Mouse (Mus musculus) MEL (cell line): ENCODE results near the gene Tbxas1. TPM values are rescaled to one million over a fixed set of nuclear protein-coding genes. Genes with fewer than 3 reads are reported as not detected.
A peak's percentile ranks its signal among the peaks of the same experiment; 100 is the strongest.

Experiments
- DNase-seq: peaks from one replicate; pipeline ENCODE4 v3.0.0; 2011; ENCODE audit warnings: low read depth, low spot score
- H3K27ac ChIP-seq: 2 replicates; pipeline ENCODE4 v1.5.1; 2012; ENCODE audit warnings: low read depth, mild to moderate bottlenecking, control low read depth, low read length, moderate library complexity; ENCODE audit not compliant: control insufficient read depth
- H3K27me3 ChIP-seq, 2 experiments: fragments of 150-350 bp in 1 of 2; sonication (generic) in 1 of 2; 2 replicates each; pipeline ENCODE4 v1.6.1; 2012; ENCODE audit warnings: low read length in 2 of 2, mild to moderate bottlenecking in 2 of 2, improper control_type of control experiment in 1 of 2, moderate library complexity in 1 of 2; ENCODE audit not compliant: insufficient read depth in 2 of 2, control insufficient read depth in 1 of 2
- H3K36me3 ChIP-seq, 2 experiments: 2 replicates each; pipeline ENCODE4 v1.6.1; 2012 to 2014; ENCODE audit warnings: low read length in 2 of 2, improper control_type of control experiment in 1 of 2, inconsistent platforms in 1 of 2, mild to moderate bottlenecking in 1 of 2; ENCODE audit not compliant: insufficient read depth in 2 of 2, control insufficient read depth in 1 of 2
- H3K4me1 ChIP-seq, 2 experiments: fragments of 150-350 bp in 1 of 2; sonication (generic) in 1 of 2; 2 replicates each; pipeline ENCODE4 v1.6.1; 2012; ENCODE audit warnings: low read length in 2 of 2, improper control_type of control experiment in 1 of 2, mild to moderate bottlenecking in 1 of 2; ENCODE audit not compliant: insufficient read depth in 2 of 2, control insufficient read depth in 1 of 2
- H3K4me3 ChIP-seq, 2 experiments: fragments of 150-350 bp in 1 of 2; sonication (generic) in 1 of 2; 2 replicates each; pipeline ENCODE4 v1.5.1; 2012; ENCODE audit warnings: low read depth in 2 of 2, low read length in 2 of 2, mild to moderate bottlenecking in 2 of 2, moderate library complexity in 2 of 2, control low read depth in 1 of 2, improper control_type of control experiment in 1 of 2; ENCODE audit not compliant: control insufficient read depth in 1 of 2, insufficient read depth in 1 of 2
- H3K79me2 ChIP-seq: 2 replicates; pipeline ENCODE4 v1.6.1; 2012; ENCODE audit warnings: mild to moderate bottlenecking, low read length, moderate library complexity; ENCODE audit not compliant: control insufficient read depth, poor library complexity, insufficient read depth
- H3K9ac ChIP-seq: 2 replicates; pipeline ENCODE4 v1.6.1; 2012; ENCODE audit warnings: low read depth, mild to moderate bottlenecking, control low read depth, low read length, moderate library complexity; ENCODE audit not compliant: control insufficient read depth, poor library complexity, severe bottlenecking
- H3K9me3 ChIP-seq: fragments of 150-350 bp; sonication (generic); replicated peaks from 2 replicates; pipeline ENCODE4 v1.6.1; 2012; ENCODE audit warnings: mild to moderate bottlenecking, low read length, improper control_type of control experiment, moderate library complexity; ENCODE audit not compliant: insufficient read depth
- BHLHE40 ChIP-seq: IDR thresholded peaks from 2 replicates; pipeline ENCODE4 v1.6.1; 2012; ENCODE audit warnings: low read depth, mild to moderate bottlenecking, inconsistent platforms, low read length, improper control_type of control experiment, borderline replicate concordance
- CHD1 ChIP-seq: IDR thresholded peaks from 2 replicates; pipeline ENCODE4 v1.6.1; 2012; ENCODE audit warnings: low read depth, mild to moderate bottlenecking, inconsistent platforms, low read length, improper control_type of control experiment
- CHD2 ChIP-seq: IDR thresholded peaks from 2 replicates; pipeline ENCODE4 v1.6.1; 2011; ENCODE audit warnings: low read length, improper control_type of control experiment
- E2F4 ChIP-seq: IDR thresholded peaks from 2 replicates; pipeline ENCODE4 v1.6.1; 2011; ENCODE audit warnings: low read depth, low read length, improper control_type of control experiment, borderline replicate concordance
- ELF1 ChIP-seq: IDR thresholded peaks from 2 replicates; pipeline ENCODE4 v1.6.1; 2014; ENCODE audit warnings: low read depth, mild to moderate bottlenecking, inconsistent platforms, low read length, improper control_type of control experiment, moderate library complexity
- EP300 ChIP-seq, 2 experiments: IDR thresholded peaks; 2 replicates each; pipeline ENCODE4 v1.6.1; 2011; ENCODE audit warnings: improper control_type of control experiment in 2 of 2, low read length in 2 of 2, low read depth in 1 of 2, mild to moderate bottlenecking in 1 of 2
- ETS1 ChIP-seq: IDR thresholded peaks from 2 replicates; pipeline ENCODE4 v1.6.1; 2012; ENCODE audit warnings: low read depth, mild to moderate bottlenecking, inconsistent platforms, low read length, improper control_type of control experiment, moderate library complexity
- GABPA ChIP-seq: IDR thresholded peaks from 2 replicates; pipeline ENCODE4 v1.6.1; 2012; ENCODE audit warnings: low read depth, mild to moderate bottlenecking, inconsistent platforms, low read length, improper control_type of control experiment, moderate library complexity
- GATA1 ChIP-seq: IDR thresholded peaks from 2 replicates; pipeline ENCODE4 v1.6.1; 2011; ENCODE audit warnings: low read depth, low read length, improper control_type of control experiment
- HCFC1 ChIP-seq: IDR thresholded peaks from 2 replicates; pipeline ENCODE4 v1.6.1; 2012; ENCODE audit warnings: low read depth, mild to moderate bottlenecking, inconsistent platforms, low read length, improper control_type of control experiment, moderate library complexity
- MAX ChIP-seq: IDR thresholded peaks from 2 replicates; pipeline ENCODE4 v1.6.1; 2011; ENCODE audit warnings: low read length, improper control_type of control experiment
- MAZ ChIP-seq: IDR thresholded peaks from 2 replicates; pipeline ENCODE4 v1.6.1; 2012; ENCODE audit warnings: low read depth, mild to moderate bottlenecking, inconsistent platforms, low read length, improper control_type of control experiment
- MEF2A ChIP-seq: IDR thresholded peaks from 2 replicates; pipeline ENCODE4 v1.6.1; 2014; ENCODE audit warnings: low read depth, mild to moderate bottlenecking, inconsistent platforms, low read length, improper control_type of control experiment; ENCODE audit not compliant: poor library complexity, insufficient replicate concordance, severe bottlenecking; ENCODE audit errors: extremely low read depth
- MXI1 ChIP-seq: IDR thresholded peaks from 2 replicates; pipeline ENCODE4 v1.6.1; 2011; ENCODE audit warnings: mild to moderate bottlenecking, low read depth, low read length, improper control_type of control experiment
- NRF1 ChIP-seq: IDR thresholded peaks from 2 replicates; pipeline ENCODE4 v1.6.1; 2014; ENCODE audit warnings: low read depth, mild to moderate bottlenecking, inconsistent platforms, low read length, improper control_type of control experiment, moderate library complexity; ENCODE audit not compliant: poor library complexity, insufficient read depth, severe bottlenecking
- POLR2AphosphoS5 ChIP-seq: IDR thresholded peaks from 2 replicates; pipeline ENCODE4 v1.6.1; 2012; ENCODE audit warnings: low read depth, borderline replicate concordance, mild to moderate bottlenecking, inconsistent platforms, low read length, moderate library complexity, mixed read lengths
- RCOR1 ChIP-seq: IDR thresholded peaks from 2 replicates; pipeline ENCODE4 v1.6.1; 2012; ENCODE audit warnings: low read depth, mild to moderate bottlenecking, inconsistent platforms, low read length, improper control_type of control experiment
- SIN3A ChIP-seq: IDR thresholded peaks from 2 replicates; pipeline ENCODE4 v1.6.1; 2012; ENCODE audit warnings: low read length, improper control_type of control experiment, inconsistent platforms
- TAL1 ChIP-seq: IDR thresholded peaks from 2 replicates; pipeline ENCODE4 v1.6.1; 2012; ENCODE audit warnings: mild to moderate bottlenecking, inconsistent platforms, low read length, moderate library complexity, mixed read lengths
- TCF12 ChIP-seq: IDR thresholded peaks from 2 replicates; pipeline ENCODE4 v1.6.1; 2014; ENCODE audit warnings: low read depth, mild to moderate bottlenecking, inconsistent platforms, low read length, improper control_type of control experiment, moderate library complexity
- UBTF ChIP-seq: IDR thresholded peaks from 2 replicates; pipeline ENCODE4 v1.6.1; 2012; ENCODE audit warnings: low read depth, mild to moderate bottlenecking, inconsistent platforms, low read length, improper control_type of control experiment, moderate library complexity, borderline replicate concordance; ENCODE audit not compliant: insufficient read depth
- USF2 ChIP-seq, 2 experiments: IDR thresholded peaks; 2 replicates each; pipeline ENCODE4 v1.6.1; 2011 to 2012; ENCODE audit warnings: improper control_type of control experiment in 2 of 2, low read length in 2 of 2, borderline replicate concordance in 1 of 2, inconsistent platforms in 1 of 2, low read depth in 1 of 2, mild to moderate bottlenecking in 1 of 2; ENCODE audit not compliant: insufficient read depth in 1 of 2
- ZC3H11A ChIP-seq: IDR thresholded peaks from 2 replicates; pipeline ENCODE4 v1.6.1; 2012; ENCODE audit warnings: low read depth, mild to moderate bottlenecking, inconsistent platforms, low read length, improper control_type of control experiment
- ZMIZ1 ChIP-seq: IDR thresholded peaks from 2 replicates; pipeline ENCODE4 v1.6.1; 2012; ENCODE audit warnings: low read depth, mild to moderate bottlenecking, inconsistent platforms, low read length, improper control_type of control experiment, moderate library complexity
- polyA plus RNA-seq, 2 experiments: library from polyadenylated mRNA; stranded (reverse) in 1 of 2; unstranded in 1 of 2; fragments of >175 nt in 1 of 2; fragments of >200 nt in 1 of 2; gene quantifications; 2 replicates each; pipeline versions ENCODE4 v1.2.1 to v1.2.4; 2012; ENCODE audit warnings: low replicate concordance in 2 of 2, low read depth in 1 of 2; ENCODE audit not compliant: insufficient read length in 2 of 2, insufficient read depth in 1 of 2, missing spikeins in 1 of 2
- total RNA-seq: library from RNA; depleted of rRNA; stranded (reverse); fragments of 300-350 nt; gene quantifications from 2 replicates; pipeline ENCODE4 v1.2.3, GENCODE M21; 2012

The Tbxas1 gene
- total and polyA plus RNA-seq, 3 experiments: 0.54 to 2.7 TPM; not detected in 1

- H3K79me2 ChIP-seq: no peaks in the 10 kb centered on the region
- no peak for DNase-seq
- no peak for TF ChIP-seq UBTF
- TF ChIP-seq ELF1: no peak
- no peak for TF ChIP-seq HCFC1
- peaks cover 43 to 70% of the 10 kb centered on the region in 2 experiments for H3K4me1 ChIP-seq
- no peak overlapping the region for H3K27ac ChIP-seq
- no peaks in the 10 kb centered on the region for H3K9me3 ChIP-seq
- peaks cover 0 to 61% of the 10 kb centered on the region in 2 experiments; a peak in 2 of 4 replicates for H3K36me3 ChIP-seq
- H3K4me3 ChIP-seq: no peak overlapping the region
- H3K9ac ChIP-seq: no peak overlapping the region
- H3K27me3 ChIP-seq: no peaks in the 10 kb centered on the region
Measured at GRCm38 (mm10) chr6:38915776-38916175, 40.6 kb downstream of the Tbxas1 start.

GRCm38 (mm10) chr6:38916571-38916970, 41.4 kb downstream of the Tbxas1 start:
- H3K79me2 ChIP-seq: no peaks in the 10 kb centered on the region
- peaks cover 43 to 75% of the 10 kb centered on the region in 2 experiments for H3K4me1 ChIP-seq
- no peaks in the 10 kb centered on the region for H3K9me3 ChIP-seq
- no peak overlapping the region for H3K9ac ChIP-seq
- DNase-seq: no peak
- no peak overlapping the region for H3K4me3 ChIP-seq
- H3K36me3 ChIP-seq: peaks cover 0 to 63% of the 10 kb centered on the region in 2 experiments; a peak in 2 of 4 replicates
- TF ChIP-seq NRF1 (no peak), POLR2AphosphoS5 (no peak), ZC3H11A (no peak), ZMIZ1 (no peak), E2F4 (no peak), TAL1 (peak; percentile 52), CHD2 (no peak), GABPA (no peak), BHLHE40 (no peak), RCOR1 (peak; percentile 73), EP300 (IDR thresholded peaks at IDR 0.05; ENCODE audit: low read depth in 1 of 2, low read length in 2 of 2) (peak; percentile 69 to 78), TCF12 (peak; percentile 88), MEF2A (no peak), MAZ (no peak), GATA1 (peak; percentile 89), USF2 (IDR thresholded peaks at IDR 0.05; ENCODE audit: borderline replicate concordance in 1 of 2, insufficient read depth in 1 of 2, low read depth in 1 of 2, low read length in 2 of 2) (no peak), MXI1 (no peak), MAX (no peak), UBTF (no peak), CHD1 (no peak), ETS1 (0 out of 2 replicates have a peak, but pooled peaks have one; percentile 37), SIN3A (0 out of 2 replicates have a peak, but pooled peaks have one; percentile 19)
- H3K27me3 ChIP-seq: no peaks in the 10 kb centered on the region
- H3K27ac ChIP-seq: no peak overlapping the region
